Mouse (Mus musculus) kidney, postnatal 36 days (tissue): Measurements from ENCODE around the gene Tmem9b.
A peak's percentile ranks its signal among the peaks of the same experiment; 100 is the strongest.

Source experiments
- DNase-seq, 2 experiments: peaks; one replicate each; pipeline ENCODE4 v3.0.0; 2021 to 2022; ENCODE audit warnings: mixed read lengths in 2 of 2

The Tmem9b gene

GRCm38 (mm10) chr7:109739822-109740370 is 12.8 kb downstream of the Tmem9b start:
- no peak for DNase-seq

GRCm38 (mm10) chr7:109734806-109735205 is 17.9 kb downstream of the Tmem9b start:
- peak; percentile 53 for DNase-seq

- DNase-seq: no peak
Observed at GRCm38 (mm10) chr7:109731626-109732025, 21.0 kb downstream of the Tmem9b start, which contains the start of gene Ascl3. Gene Ascl3, minus strand, starts transcription at chr7:109731726.

- DNase-seq: no peak
Observed at GRCm38 (mm10) chr7:109723697-109724096, 29.0 kb downstream of the Tmem9b start, which contains the start of gene BC051019. Gene BC051019, minus strand, starts transcription at chr7:109723850.

GRCm38 (mm10) chr7:109723114-109723513 is 29.6 kb downstream of the Tmem9b start:
- DNase-seq: no peak

GRCm38 (mm10) chr7:109722618-109723017 is 30.1 kb downstream of the Tmem9b start:
- DNase-seq: peak in 1 of 2 experiments; percentile 29

GRCm38 (mm10) chr7:109719286-109719685 is 33.4 kb downstream of the Tmem9b start:
- DNase-seq: peak; percentile 37 to 58

GRCm38 (mm10) chr7:109713434-109713982 is 39.2 kb downstream of the Tmem9b start:
- no peak for DNase-seq

- no peak for DNase-seq
Observed at GRCm38 (mm10) chr7:109712198-109712597, 40.5 kb downstream of the Tmem9b start.

- DNase-seq: no peak
Observed at GRCm38 (mm10) chr7:109710069-109710468, 42.6 kb downstream of the Tmem9b start.

- DNase-seq: peak; percentile 46 to 62
Observed at GRCm38 (mm10) chr7:109708961-109709382, 43.7 kb downstream of the Tmem9b start.

- peak; percentile 62 to 77 for DNase-seq
Observed at GRCm38 (mm10) chr7:109707023-109707785, 45.5 kb downstream of the Tmem9b start.

- peak in 1 of 2 experiments; percentile 22 for DNase-seq
Observed at GRCm38 (mm10) chr7:109704461-109704860, 48.2 kb downstream of the Tmem9b start.

GRCm38 (mm10) chr7:109704016-109704377 is 48.7 kb downstream of the Tmem9b start:
- DNase-seq: peak in 1 of 2 experiments; percentile 14

- DNase-seq: peak; percentile 96 to 99
Observed at GRCm38 (mm10) chr7:109703190-109704015, 49.3 kb downstream of the Tmem9b start, which contains the start of the genes St5 and Akip1. Gene St5, minus strand, starts transcription at chr7:109703605. Gene Akip1, plus strand, starts transcription at chr7:109703690.

- DNase-seq: no peak
Observed at GRCm38 (mm10) chr7:109702721-109703120, 50.0 kb downstream of the Tmem9b start.

GRCm38 (mm10) chr7:109700213-109700612 is 52.5 kb downstream of the Tmem9b start:
- peak in 1 of 2 experiments; percentile 16 for DNase-seq

- DNase-seq: no peak
Observed at GRCm38 (mm10) chr7:109695339-109695726, 57.3 kb downstream of the Tmem9b start.

- DNase-seq: no peak
Observed at GRCm38 (mm10) chr7:109694576-109695338, 57.9 kb downstream of the Tmem9b start.

- peak; percentile 58 to 60 for DNase-seq
Observed at GRCm38 (mm10) chr7:109690961-109691360, 61.7 kb downstream of the Tmem9b start.

- DNase-seq: no peak
Observed at GRCm38 (mm10) chr7:109690101-109690500, 62.6 kb downstream of the Tmem9b start.

- DNase-seq: no peak
Observed at GRCm38 (mm10) chr7:109686585-109687128, 66.0 kb downstream of the Tmem9b start.
